Mouse (Mus musculus) spleen, adult 2 months (tissue): Measurements from ENCODE around the gene Anks6.

Experiments used
- CTCF ChIP-seq: fragments of 200-500 bp; IDR thresholded peaks from 2 replicates; pipeline ENCODE4 v1.5.1; 2011; ENCODE audit warnings: mild to moderate bottlenecking, inconsistent platforms; ENCODE audit not compliant: insufficient read depth, insufficient read length, insufficient replicate concordance; ENCODE audit errors: extremely low read depth
- POLR2A ChIP-seq: fragments of 200-500 bp; IDR thresholded peaks from 2 replicates; pipeline ENCODE4 v1.6.1; 2011; ENCODE audit warnings: low read depth, low read length, inconsistent platforms

DNA sequence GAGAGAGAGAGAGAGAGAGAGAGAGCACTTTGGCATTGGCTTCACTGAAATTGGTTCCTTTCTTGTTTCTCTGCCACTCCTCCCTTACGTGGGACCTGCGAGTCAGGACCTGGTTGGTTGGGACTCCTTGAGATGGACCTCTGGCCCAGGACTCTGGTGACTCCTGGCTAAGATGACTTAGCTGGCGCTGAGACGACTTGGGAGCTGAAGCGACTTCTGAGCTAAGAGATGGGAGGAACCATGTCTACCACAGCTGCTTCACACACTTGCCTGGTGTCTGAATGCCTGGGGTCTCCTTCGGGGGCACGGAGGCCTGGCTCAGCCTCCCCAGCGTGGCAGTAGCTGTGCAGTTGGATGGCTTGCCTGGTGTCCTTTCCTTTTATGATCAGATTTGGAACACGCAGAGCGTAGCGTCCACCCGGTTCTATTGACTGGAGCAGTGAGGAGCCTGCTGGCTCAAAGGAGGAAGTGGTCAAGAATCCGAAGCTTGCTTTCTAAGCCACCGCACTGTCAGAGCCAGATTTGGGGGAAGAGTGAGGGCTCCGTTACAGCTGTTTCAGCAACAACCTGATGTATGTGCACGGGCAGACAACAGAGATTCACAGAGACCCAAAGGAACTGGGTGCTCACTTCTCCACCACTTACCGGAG lies 22.9 kb upstream of the Anks6 start:
- no peak for TF ChIP-seq CTCF
- TF ChIP-seq POLR2A, result no peak
